Mouse (Mus musculus): ENCODE measurements around the gene Mrap2. TPM values are rescaled to one million over a fixed set of nuclear protein-coding genes. Genes with fewer than 3 reads are reported as not detected.

Gene Mrap2
- polyA plus RNA-seq, 1 experiment from 2014 or later: not detected

GRCm38 (mm10) chr9:87145671-87146070, 1.6 kb downstream of the Mrap2 start:
- DNase-seq (no peak), ATAC-seq (no peak)
- no peaks in the 10 kb centered on the region for H3K9me3 ChIP-seq (ENCODE audit: low read length)
- TF ChIP-seq CTCF (IDR thresholded peaks at IDR 0.05; ENCODE audit: low read depth) (no peak), EP300 (IDR thresholded peaks at IDR 0.05; ENCODE audit: low read depth) (no peak)
- no peak overlapping the region for H3K4me3 ChIP-seq (ENCODE audit: low read depth, low read length)
- H3K27me3 ChIP-seq (ENCODE audit: insufficient read depth, low read length): peaks cover 28% of the 10 kb centered on the region
- 32% methylated on average over 11 of the region's 11 CpGs for WGBS (ENCODE audit: insufficient replicate concordance)
- no peaks in the 10 kb centered on the region for H3K36me3 ChIP-seq (replicated peaks; ENCODE audit: insufficient read depth, low read length)
- no peak overlapping the region for H3K4me2 ChIP-seq (ENCODE audit: low read depth, low read length)
- H3K4me1 ChIP-seq (ENCODE audit: insufficient read depth): peaks cover 2% of the 10 kb centered on the region; the same call in 1 of the 2 replicates
- H3K9ac ChIP-seq (replicated peaks): no peak overlapping the region
- H3K27ac ChIP-seq (ENCODE audit: low read depth): no peak overlapping the region

- peaks cover 2% of the 10 kb centered on the region; the same call in 1 of the 2 replicates for H3K4me1 ChIP-seq (ENCODE audit: insufficient read depth)
- no peak for ATAC-seq
- no peak overlapping the region for H3K4me2 ChIP-seq (ENCODE audit: low read depth, low read length)
- H3K27me3 ChIP-seq (ENCODE audit: insufficient read depth, low read length): peaks cover 28% of the 10 kb centered on the region
- H3K36me3 ChIP-seq (replicated peaks; ENCODE audit: insufficient read depth, low read length): no peaks in the 10 kb centered on the region
- H3K9me3 ChIP-seq (ENCODE audit: low read length): no peaks in the 10 kb centered on the region
- no peak for DNase-seq
- no peak overlapping the region for H3K4me3 ChIP-seq (ENCODE audit: low read depth, low read length)
- 81% methylated on average over 4 of the region's 4 CpGs for WGBS (ENCODE audit: insufficient replicate concordance)
- H3K9ac ChIP-seq (replicated peaks): no peak overlapping the region
- H3K27ac ChIP-seq (ENCODE audit: low read depth): no peak overlapping the region
- TF ChIP-seq CTCF (IDR thresholded peaks at IDR 0.05; ENCODE audit: low read depth) (no peak), EP300 (IDR thresholded peaks at IDR 0.05; ENCODE audit: low read depth) (no peak)
These were observed 2.3 kb downstream of the Mrap2 start for GRCm38 (mm10) chr9:87146400-87146799.

GRCm38 (mm10) chr9:87147927-87148326, 3.8 kb downstream of the Mrap2 start:
- TF ChIP-seq CTCF (IDR thresholded peaks at IDR 0.05; ENCODE audit: low read depth): no peak
- TF ChIP-seq EP300 (IDR thresholded peaks at IDR 0.05; ENCODE audit: low read depth): no peak
- Histone ChIP-seq H3K4me2 (ENCODE audit: low read depth, low read length) (no peak overlapping the region), H3K27ac (ENCODE audit: low read depth) (no peak overlapping the region), H3K4me3 (ENCODE audit: low read depth, low read length) (no peak overlapping the region), H3K9ac (replicated peaks) (no peak overlapping the region), H3K27me3 (ENCODE audit: insufficient read depth, low read length) (peaks cover 28% of the 10 kb centered on the region), H3K4me1 (ENCODE audit: insufficient read depth) (peaks cover 2% of the 10 kb centered on the region; the same call in 1 of the 2 replicates), H3K9me3 (ENCODE audit: low read length) (no peaks in the 10 kb centered on the region), H3K36me3 (replicated peaks; ENCODE audit: insufficient read depth, low read length) (no peaks in the 10 kb centered on the region)
- no peak for DNase-seq
- no peak for ATAC-seq
- 67% methylated on average over 2 of the region's 2 CpGs for WGBS (ENCODE audit: insufficient replicate concordance)

GRCm38 (mm10) chr9:87152641-87153325, 8.7 kb downstream of the Mrap2 start:
- no peak for ATAC-seq

GRCm38 (mm10) chr9:87162559-87162958, 18.5 kb downstream of the Mrap2 start:
- H3K4me3 ChIP-seq (ENCODE audit: low read depth, low read length): no peak overlapping the region
- H3K36me3 ChIP-seq (replicated peaks; ENCODE audit: insufficient read depth, low read length): no peaks in the 10 kb centered on the region
- H3K4me1 ChIP-seq (ENCODE audit: insufficient read depth): no peaks in the 10 kb centered on the region
- DNase-seq: no peak
- H3K27me3 ChIP-seq (ENCODE audit: insufficient read depth, low read length): no peaks in the 10 kb centered on the region
- no peak overlapping the region for H3K4me2 ChIP-seq (ENCODE audit: low read depth, low read length)
- no peak overlapping the region for H3K9ac ChIP-seq (replicated peaks)
- no peak for ATAC-seq
- H3K27ac ChIP-seq (ENCODE audit: low read depth): no peak overlapping the region
- WGBS (ENCODE audit: insufficient replicate concordance): 76% methylated on average over 4 of the region's 4 CpGs
- no peaks in the 10 kb centered on the region for H3K9me3 ChIP-seq (ENCODE audit: low read length)
- TF ChIP-seq CTCF (IDR thresholded peaks at IDR 0.05; ENCODE audit: low read depth): no peak
- no peak for TF ChIP-seq EP300 (IDR thresholded peaks at IDR 0.05; ENCODE audit: low read depth)

More at GRCm38 (mm10) chr9:87152641-87153325, 8.7 kb downstream of the Mrap2 start:
- no peak for TF ChIP-seq CTCF (IDR thresholded peaks at IDR 0.05; ENCODE audit: low read depth)
- no peak for TF ChIP-seq EP300 (IDR thresholded peaks at IDR 0.05; ENCODE audit: low read depth)
- Histone ChIP-seq H3K4me3 (ENCODE audit: low read depth, low read length) (no peak overlapping the region), H3K4me1 (ENCODE audit: insufficient read depth) (no peaks in the 10 kb centered on the region), H3K36me3 (replicated peaks; ENCODE audit: insufficient read depth, low read length) (no peaks in the 10 kb centered on the region), H3K4me2 (ENCODE audit: low read depth, low read length) (no peak overlapping the region), H3K9me3 (ENCODE audit: low read length) (no peaks in the 10 kb centered on the region), H3K27me3 (ENCODE audit: insufficient read depth, low read length) (no peaks in the 10 kb centered on the region), H3K27ac (ENCODE audit: low read depth) (no peak overlapping the region), H3K9ac (replicated peaks) (no peak overlapping the region)
- no peak for DNase-seq
- 90% methylated on average over 1 of the region's 1 CpGs for WGBS (ENCODE audit: insufficient replicate concordance)

GRCm38 (mm10) chr9:87167001-87167830, 23.1 kb downstream of the Mrap2 start:
- Histone ChIP-seq H3K27me3 (ENCODE audit: insufficient read depth, low read length) (no peaks in the 10 kb centered on the region), H3K9me3 (ENCODE audit: low read length) (no peaks in the 10 kb centered on the region), H3K27ac (ENCODE audit: low read depth) (no peak overlapping the region), H3K4me1 (ENCODE audit: insufficient read depth) (no peaks in the 10 kb centered on the region), H3K9ac (replicated peaks) (no peak overlapping the region), H3K4me2 (ENCODE audit: low read depth, low read length) (no peak overlapping the region), H3K4me3 (ENCODE audit: low read depth, low read length) (no peak overlapping the region), H3K36me3 (replicated peaks; ENCODE audit: insufficient read depth, low read length) (no peaks in the 10 kb centered on the region)
- ATAC-seq: no peak
- no peak for TF ChIP-seq EP300 (IDR thresholded peaks at IDR 0.05; ENCODE audit: low read depth)
- TF ChIP-seq CTCF (IDR thresholded peaks at IDR 0.05; ENCODE audit: low read depth): no peak
- 69% methylated on average over 9 of the region's 9 CpGs for WGBS (ENCODE audit: insufficient replicate concordance)
- no peak for DNase-seq
